Mouse (Mus musculus) liver, embryonic 14.5 days (tissue): ENCODE data around the gene Cgas.
"Not testable (repeated sequence)": the region's sequence is repeated elsewhere in the genome, so short reads cannot be mapped to it uniquely, and the experiment has no call there.

Experiments used
- CTCF ChIP-seq: IDR thresholded peaks from 2 replicates; pipeline ENCODE4 v1.5.1; 2016; ENCODE audit warnings: antibody characterized with exemption, low read depth, control low read depth
- EP300 ChIP-seq: IDR thresholded peaks from 2 replicates; pipeline ENCODE4 v1.6.1; 2016; ENCODE audit warnings: antibody characterized with exemption, low read depth

DNA sequence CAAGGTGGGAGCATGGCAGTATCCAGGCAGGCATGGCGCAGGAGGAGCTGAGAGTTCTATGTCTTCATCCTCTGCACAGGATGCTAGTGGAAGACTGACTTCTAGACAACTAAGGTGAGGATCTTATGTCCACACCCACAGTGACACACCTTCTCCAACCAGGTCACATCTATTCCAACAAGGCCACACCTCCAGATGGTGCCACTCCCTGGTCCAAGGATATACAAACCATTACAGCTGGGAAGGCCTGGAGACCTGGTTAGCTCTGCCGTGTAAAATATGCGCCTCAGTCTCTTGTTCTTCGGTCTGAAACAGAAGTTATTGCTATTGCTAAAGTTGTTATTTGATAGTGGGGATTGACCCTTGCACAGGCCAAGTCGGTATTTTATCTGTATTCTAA is 45.0 kb upstream of the Cgas start:
- not testable (repeated sequence) for TF ChIP-seq CTCF, EP300
